Mouse (Mus musculus): ENCODE results near the gene Aptx. TPM values are rescaled to one million over a fixed set of nuclear protein-coding genes. Genes with fewer than 3 reads are reported as not detected.

Gene Aptx
- total RNA-seq, 1 experiment, result 14.7 TPM

DNA sequence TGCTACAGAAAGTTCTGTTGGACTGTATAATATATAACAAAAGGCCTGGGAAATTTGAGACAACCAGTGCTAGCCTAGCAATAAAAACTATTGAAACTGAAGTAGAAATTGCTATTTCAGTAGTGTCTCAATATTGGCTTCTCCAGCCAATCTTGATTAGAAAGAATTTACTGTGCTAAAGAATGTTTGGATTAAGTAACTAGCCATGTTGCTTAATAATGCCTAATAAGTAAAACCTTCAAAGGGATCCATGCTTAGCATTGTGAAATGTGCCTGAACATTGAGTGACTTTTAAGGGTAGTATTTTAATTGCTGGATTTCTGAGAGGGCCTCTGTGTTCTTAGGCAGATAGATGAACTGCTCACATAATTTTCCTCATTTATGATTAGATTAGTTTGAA lies 22.6 kb upstream of the Aptx start:
- H3K36me3 ChIP-seq (ENCODE audit: control insufficient read depth, insufficient read depth, low read length, poor library complexity, severe bottlenecking), result peaks cover 23% of the 10 kb centered on the region
- no peak for TF ChIP-seq CHD2 (IDR thresholded peaks at IDR 0.05; ENCODE audit: low read depth, low read length)
- no peak for TF ChIP-seq HCFC1 (IDR thresholded peaks at IDR 0.05; ENCODE audit: borderline replicate concordance, insufficient read depth, low read length)
- no peak for TF ChIP-seq ZC3H11A (IDR thresholded peaks at IDR 0.05; ENCODE audit: borderline replicate concordance, low read depth, low read length)
- TF ChIP-seq ZNF384 (IDR thresholded peaks at IDR 0.05; ENCODE audit: low read depth, low read length), result no peak
- no peak for TF ChIP-seq MAFK (IDR thresholded peaks at IDR 0.05; ENCODE audit: insufficient read depth, low read depth, low read length)
- H3K9me3 ChIP-seq (ENCODE audit: control insufficient read depth, insufficient read depth, low read depth, low read length), result no peaks in the 10 kb centered on the region
- no peak overlapping the region for H3K4me3 ChIP-seq (ENCODE audit: insufficient read depth in 1 of 2, low read depth in 1 of 2, low read length in 2 of 2, poor library complexity in 1 of 2, severe bottlenecking in 1 of 2)
- DNase-seq (ENCODE audit: low read depth, low spot score), result no peak
- peaks cover 3 to 5% of the 10 kb centered on the region in 2 experiments; a peak in 2 of 4 replicates for H3K4me1 ChIP-seq (ENCODE audit: control insufficient read depth in 2 of 2, insufficient read depth in 2 of 2, low read length in 2 of 2, poor library complexity in 1 of 2)
- in situ Hi-C loops (cut with MboI; ENCODE audit: low sequenced_read_pairs in 2 of 2, unreplicated experiment in 2 of 2), result loop anchor here in 1 of 2 experiments (25.0 kb wide), 1 partner anchor 487 kb away; no protein-coding TSS in a partner anchor
- H3K27ac ChIP-seq (ENCODE audit: insufficient read depth, low read depth, low read length, poor library complexity, severe bottlenecking), result no peak overlapping the region
- no peak overlapping the region; the same call in 1 of the 2 replicates for H3K9ac ChIP-seq (ENCODE audit: insufficient read depth, low read depth, low read length, poor library complexity, severe bottlenecking)

- no peak overlapping the region; the same call in 1 of the 2 replicates for H3K9ac ChIP-seq (ENCODE audit: insufficient read depth, low read depth, low read length, poor library complexity, severe bottlenecking)
- TF ChIP-seq HCFC1 (IDR thresholded peaks at IDR 0.05; ENCODE audit: borderline replicate concordance, insufficient read depth, low read length), result no peak
- no peak for TF ChIP-seq ZC3H11A (IDR thresholded peaks at IDR 0.05; ENCODE audit: borderline replicate concordance, low read depth, low read length)
- TF ChIP-seq MAFK (IDR thresholded peaks at IDR 0.05; ENCODE audit: insufficient read depth, low read depth, low read length), result no peak
- no peak for TF ChIP-seq ZNF384 (IDR thresholded peaks at IDR 0.05; ENCODE audit: low read depth, low read length)
- no peak for TF ChIP-seq CHD2 (IDR thresholded peaks at IDR 0.05; ENCODE audit: low read depth, low read length)
- H3K4me3 ChIP-seq (ENCODE audit: insufficient read depth in 1 of 2, low read depth in 1 of 2, low read length in 2 of 2, poor library complexity in 1 of 2, severe bottlenecking in 1 of 2), result peak overlapping the region in 1 of 2 experiments; percentile 28; a peak in 1 of 4 replicates
- in situ Hi-C loops (cut with MboI; ENCODE audit: low sequenced_read_pairs in 2 of 2, unreplicated experiment in 2 of 2), result loop anchor here in 1 of 2 experiments (25.0 kb wide), 1 partner anchor 487 kb away; no protein-coding TSS in a partner anchor
- H3K9me3 ChIP-seq (ENCODE audit: control insufficient read depth, insufficient read depth, low read depth, low read length), result no peaks in the 10 kb centered on the region
- DNase-seq (ENCODE audit: low read depth, low spot score), result no peak
- peaks cover 3 to 5% of the 10 kb centered on the region in 2 experiments; a peak in 2 of 4 replicates for H3K4me1 ChIP-seq (ENCODE audit: control insufficient read depth in 2 of 2, insufficient read depth in 2 of 2, low read length in 2 of 2, poor library complexity in 1 of 2)
- H3K36me3 ChIP-seq (ENCODE audit: control insufficient read depth, insufficient read depth, low read length, poor library complexity, severe bottlenecking), result peaks cover 18% of the 10 kb centered on the region
- no peak overlapping the region for H3K27ac ChIP-seq (ENCODE audit: insufficient read depth, low read depth, low read length, poor library complexity, severe bottlenecking)
These were observed 22.1 kb upstream of the Aptx start for GRCm38 (mm10) chr4:40725141-40725540.

DNA sequence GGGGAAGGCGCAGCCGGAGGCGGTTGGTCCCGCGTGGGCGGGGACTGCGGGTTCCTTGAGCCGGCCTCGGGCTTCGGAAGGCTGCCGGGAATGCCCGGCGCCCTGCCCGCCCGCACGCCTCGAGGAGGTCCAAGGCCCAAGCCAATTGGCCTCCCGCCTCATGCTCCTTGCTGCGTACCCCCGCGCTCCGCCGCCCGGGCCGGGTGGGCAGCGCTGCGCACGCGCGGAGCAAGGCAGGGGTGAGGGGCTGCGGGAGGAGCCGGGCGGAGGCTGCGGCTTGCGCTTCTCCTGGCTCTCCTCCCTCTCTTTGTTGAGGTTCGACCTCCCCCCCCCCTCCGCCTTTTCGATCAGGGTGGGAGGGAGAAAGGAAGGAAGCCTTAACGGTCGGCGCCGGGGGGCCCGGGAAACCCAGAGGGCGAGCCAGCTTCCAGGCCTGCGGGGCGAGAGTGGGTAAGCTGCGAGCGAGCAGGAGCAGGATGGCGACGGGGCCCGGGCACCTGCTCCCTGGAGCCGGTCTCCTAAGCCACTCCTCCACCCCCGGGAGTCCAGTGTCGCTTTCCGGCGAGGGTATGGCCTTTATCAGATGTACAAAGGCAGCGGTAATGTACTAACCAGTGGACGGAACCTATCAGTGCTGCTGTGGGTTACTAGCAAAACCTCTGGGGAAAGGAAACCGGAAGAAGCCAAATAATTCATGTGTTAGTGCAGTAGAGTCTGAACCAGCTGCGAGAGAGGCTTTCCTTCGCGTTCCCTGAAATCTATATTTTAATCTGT lies 19.9 kb upstream of the Aptx start:
- Histone ChIP-seq H3K9ac (ENCODE audit: insufficient read depth, low read depth, low read length, poor library complexity, severe bottlenecking) (peak overlapping the region; percentile 93), H3K4me1 (ENCODE audit: control insufficient read depth in 2 of 2, insufficient read depth in 2 of 2, low read length in 2 of 2, poor library complexity in 1 of 2) (peaks cover 3 to 5% of the 10 kb centered on the region in 2 experiments; a peak in 2 of 4 replicates), H3K9me3 (ENCODE audit: control insufficient read depth, insufficient read depth, low read depth, low read length) (no peaks in the 10 kb centered on the region), H3K36me3 (ENCODE audit: control insufficient read depth, insufficient read depth, low read length, poor library complexity, severe bottlenecking) (peaks cover 13% of the 10 kb centered on the region), H3K4me3 (ENCODE audit: insufficient read depth in 1 of 2, low read depth in 1 of 2, low read length in 2 of 2, poor library complexity in 1 of 2, severe bottlenecking in 1 of 2) (peak overlapping the region; percentile 85 to 91), H3K27ac (ENCODE audit: insufficient read depth, low read depth, low read length, poor library complexity, severe bottlenecking) (peak overlapping the region; percentile 81)
- peak; percentile 40 for DNase-seq (ENCODE audit: low read depth, low spot score)
- TF ChIP-seq ZC3H11A (IDR thresholded peaks at IDR 0.05; ENCODE audit: borderline replicate concordance, low read depth, low read length) (no peak), CHD2 (IDR thresholded peaks at IDR 0.05; ENCODE audit: low read depth, low read length) (no peak), MAFK (IDR thresholded peaks at IDR 0.05; ENCODE audit: insufficient read depth, low read depth, low read length) (no peak)
- in situ Hi-C loops (cut with MboI; ENCODE audit: low sequenced_read_pairs in 2 of 2, unreplicated experiment in 2 of 2), result no loop called here

- TF ChIP-seq HCFC1 (IDR thresholded peaks at IDR 0.05; ENCODE audit: borderline replicate concordance, insufficient read depth, low read length), result peak; percentile 36; the same call in 1 of the 2 replicates
- peak; percentile 64 for TF ChIP-seq MAFK (IDR thresholded peaks at IDR 0.05; ENCODE audit: insufficient read depth, low read depth, low read length)
- no peak for TF ChIP-seq CHD2 (IDR thresholded peaks at IDR 0.05; ENCODE audit: low read depth, low read length)
- TF ChIP-seq ZNF384 (IDR thresholded peaks at IDR 0.05; ENCODE audit: low read depth, low read length), result no peak
- no peak for TF ChIP-seq ZC3H11A (IDR thresholded peaks at IDR 0.05; ENCODE audit: borderline replicate concordance, low read depth, low read length)
- H3K9ac ChIP-seq (ENCODE audit: insufficient read depth, low read depth, low read length, poor library complexity, severe bottlenecking), result peak within 1 kb of the TSS; percentile 93
- in situ Hi-C loops (cut with MboI; ENCODE audit: low sequenced_read_pairs in 2 of 2, unreplicated experiment in 2 of 2), result no loop called here
These were observed 19.1 kb upstream of the Aptx start, which contains the start of gene Dnaja1 for GRCm38 (mm10) chr4:40722011-40722666. Dnaja1 (plus strand) TSS chr4:40722150.

More at GRCm38 (mm10) chr4:40722011-40722666, 19.1 kb upstream of the Aptx start, which contains the start of gene Dnaja1:
- DNase-seq (ENCODE audit: low read depth, low spot score), result peak; percentile 85
- peaks cover 10% of the 10 kb centered on the region for H3K36me3 ChIP-seq (ENCODE audit: control insufficient read depth, insufficient read depth, low read length, poor library complexity, severe bottlenecking)
- peaks cover 3 to 4% of the 10 kb centered on the region in 2 experiments; a peak in 2 of 4 replicates for H3K4me1 ChIP-seq (ENCODE audit: control insufficient read depth in 2 of 2, insufficient read depth in 2 of 2, low read length in 2 of 2, poor library complexity in 1 of 2)
- peak within 1 kb of the TSS; percentile 85 to 91 for H3K4me3 ChIP-seq (ENCODE audit: insufficient read depth in 1 of 2, low read depth in 1 of 2, low read length in 2 of 2, poor library complexity in 1 of 2, severe bottlenecking in 1 of 2)
- H3K27ac ChIP-seq (ENCODE audit: insufficient read depth, low read depth, low read length, poor library complexity, severe bottlenecking), result peak within 1 kb of the TSS; percentile 90
- no peaks in the 10 kb centered on the region for H3K9me3 ChIP-seq (ENCODE audit: control insufficient read depth, insufficient read depth, low read depth, low read length)
